Mouse (Mus musculus): ENCODE measurements around the gene Qdpr. TPM values are rescaled to one million over a fixed set of nuclear protein-coding genes. Genes with fewer than 3 reads are reported as not detected.

Qdpr gene
- total and polyA plus RNA-seq, 3 experiments = 34.8 to 82.6 (median 79.0) TPM

- peaks cover 10 to 29% of the 10 kb centered on the region in 2 experiments for H3K36me3 ChIP-seq (replicated peaks in 1 of 2; ENCODE audit: control insufficient read depth in 1 of 2, insufficient read depth in 1 of 2, low read length in 1 of 2)
- peaks cover 16% of the 10 kb centered on the region for H3K79me2 ChIP-seq (replicated peaks; ENCODE audit: control insufficient read depth, extremely low read depth, insufficient read depth, poor library complexity, severe bottlenecking)
- TF ChIP-seq ZMIZ1 (IDR thresholded peaks at IDR 0.05; ENCODE audit: low read depth, low read length) (peak; percentile 64; the same call in 1 of the 2 replicates), MXI1 (IDR thresholded peaks at IDR 0.05; ENCODE audit: low read depth, low read length) (peak; percentile 98), MAFK (IDR thresholded peaks at IDR 0.05; ENCODE audit: insufficient replicate concordance, low read length) (no peak), CTCF (conservative IDR thresholded peaks at IDR 0.05 in 1 of 2, IDR thresholded peaks at IDR 0.05 in 1 of 2; ENCODE audit: low read depth in 2 of 2, low read length in 2 of 2) (peak in 1 of 2 experiments; percentile 22; a peak in 2 of 4 replicates), RCOR1 (conservative IDR thresholded peaks at IDR 0.05; ENCODE audit: low read depth, low read length) (no peak), TCF12 (IDR thresholded peaks at IDR 0.05; ENCODE audit: low read depth, low read length) (peak; percentile 84), SIN3A (IDR thresholded peaks at IDR 0.05; ENCODE audit: low read length) (peak; percentile 91), USF1 (IDR thresholded peaks at IDR 0.05; ENCODE audit: low read depth, low read length) (peak; percentile 86), CHD2 (IDR thresholded peaks at IDR 0.05; ENCODE audit: low read length) (no peak), ZNF384 (IDR thresholded peaks at IDR 0.05; ENCODE audit: low read depth, low read length) (no peak), IRF4 (IDR thresholded peaks at IDR 0.05; ENCODE audit: low read depth, low read length) (peak; percentile 62; the same call in 1 of the 2 replicates), USF2 (conservative IDR thresholded peaks at IDR 0.05; ENCODE audit: low read depth, low read length) (peak; percentile 49; the same call in 1 of the 2 replicates), TBP (conservative IDR thresholded peaks at IDR 0.05; ENCODE audit: low read depth, low read length) (0 out of 2 replicates have a peak, but pooled peaks have one; percentile 44), CHD1 (IDR thresholded peaks at IDR 0.05; ENCODE audit: low read depth, low read length) (no peak), BHLHE40 (IDR thresholded peaks at IDR 0.05; ENCODE audit: low read depth, low read length) (peak; percentile 96), ELF1 (IDR thresholded peaks at IDR 0.05; ENCODE audit: low read depth, low read length) (peak; percentile 80), MEF2A (IDR thresholded peaks at IDR 0.05; ENCODE audit: borderline replicate concordance, low read depth, low read length) (peak; percentile 30; the same call in 1 of the 2 replicates), MAZ (IDR thresholded peaks at IDR 0.05; ENCODE audit: low read depth, low read length) (no peak), JUND (conservative IDR thresholded peaks at IDR 0.05; ENCODE audit: low read depth, low read length) (no peak), KAT2A (IDR thresholded peaks at IDR 0.05; ENCODE audit: insufficient replicate concordance, low read length) (0 out of 2 replicates have a peak, but pooled peaks have one; percentile 30), UBTF (IDR thresholded peaks at IDR 0.05; ENCODE audit: low read depth, low read length) (0 out of 2 replicates have a peak, but pooled peaks have one; percentile 70), ETS1 (conservative IDR thresholded peaks at IDR 0.05; ENCODE audit: low read depth, low read length) (0 out of 2 replicates have a peak, but pooled peaks have one; percentile 8), POLR2AphosphoS2 (IDR thresholded peaks at IDR 0.05; ENCODE audit: low read depth, low read length) (0 out of 2 replicates have a peak, but pooled peaks have one; percentile 40), NELFE (IDR thresholded peaks at IDR 0.05; ENCODE audit: low read depth, low read length) (peak; percentile 77), MAX (IDR thresholded peaks at IDR 0.05; ENCODE audit: low read length) (peak; percentile 97), JUN (IDR thresholded peaks at IDR 0.05; ENCODE audit: insufficient read depth, low read depth, low read length) (no peak), MYC (IDR thresholded peaks at IDR 0.05; ENCODE audit: low read depth, low read length) (peak; percentile 84; the same call in 1 of the 2 replicates), POLR2A (IDR thresholded peaks at IDR 0.05; ENCODE audit: low read depth, low read length) (peak; percentile 95), GABPA (IDR thresholded peaks at IDR 0.05; ENCODE audit: insufficient replicate concordance, low read depth, low read length) (no peak), NRF1 (IDR thresholded peaks at IDR 0.05; ENCODE audit: low read depth, low read length) (peak; percentile 43; the same call in 1 of the 2 replicates), HCFC1 (IDR thresholded peaks at IDR 0.05; ENCODE audit: low read depth, low read length) (peak; percentile 54)
- H3K27ac ChIP-seq (ENCODE audit: insufficient read depth, low read depth) = no peak within 1 kb of the TSS
- peak within 1 kb of the TSS; percentile 71 for H3K4me2 ChIP-seq (ENCODE audit: insufficient read depth, low read depth, poor library complexity, severe bottlenecking)
- peaks cover 3% of the 10 kb centered on the region for H3K27me3 ChIP-seq (replicated peaks)
- peak within 1 kb of the TSS; percentile 79 for H3K9ac ChIP-seq (ENCODE audit: insufficient read depth, low read depth)
- H3K4me3 ChIP-seq (replicated peaks in 1 of 3; ENCODE audit: low read depth in 2 of 3, low read length in 2 of 3, poor library complexity in 1 of 3) = peak within 1 kb of the TSS; percentile 74 to 85 (median 79)
- DNase-seq (ENCODE audit: extremely low read depth) = peak; percentile 96
- H3K4me1 ChIP-seq (ENCODE audit: control insufficient read depth in 1 of 2, insufficient read depth in 2 of 2) = peaks cover 6 to 50% of the 10 kb centered on the region in 2 experiments
- H3K9me3 ChIP-seq (replicated peaks; ENCODE audit: low read length) = no peaks in the 10 kb centered on the region
- in situ Hi-C loops (cut with MboI; ENCODE audit: low pct_ligation_motif_present, low pct_unique_long_range_greater_than_20kb, low sequenced_read_pairs) (no loop called here), dilution Hi-C loops (cut with MboI; ENCODE audit: extremely low pct_ligation_motif_present, extremely low pct_unique_long_range_greater_than_20kb, low sequenced_read_pairs) (no loop called here)
Observed at GRCm38 (mm10) chr5:45493191-45494092, 43.4 kb upstream of the Qdpr start, which contains the start of gene Lap3. Gene Lap3, plus strand, starts transcription at chr5:45493374.
